Mouse (Mus musculus): ENCODE results near the gene Apol6. TPM values are rescaled to one million over a fixed set of nuclear protein-coding genes. Genes with fewer than 3 reads are reported as not detected.

Apol6 gene
- total and polyA plus RNA-seq, 3 experiments: 11.8 to 28.0 (median 17.5) TPM

Other genes with a start within 250 kb of the Apol6 start
- gene Zfp251, start 173.3 kb upstream of the Apol6 start, total RNA-seq (2021): 10 to 100 TPM; 12.3 to 23.9 TPM
- gene Zfp251, start 173.3 kb upstream of the Apol6 start, polyA plus RNA-seq (2012; rRNA removed): 10.5 and 10.9 TPM in 2 replicates
- gene Zfp7, start 165.5 kb upstream of the Apol6 start, total RNA-seq (2021): 1 to 10 TPM; 3.1 to 4.3 TPM
- 0.50 and 1.6 TPM in 2 replicates for gene Zfp7, start 165.5 kb upstream of the Apol6 start, polyA plus RNA-seq (2012; rRNA removed)
- gene Gm49527, start 165.4 kb upstream of the Apol6 start, total RNA-seq (2021): not detected
- gene Gm49527, start 165.4 kb upstream of the Apol6 start, polyA plus RNA-seq (2012; rRNA removed): 0.21 TPM in 1 of 2 replicates, not detected in the other
- gene Zfp647, start 119.3 kb upstream of the Apol6 start, total RNA-seq (2021): 1 to 10 TPM; 4.4 to 6.0 TPM
- gene Zfp647, start 119.3 kb upstream of the Apol6 start, polyA plus RNA-seq (2012; rRNA removed): 2.1 and 2.3 TPM in 2 replicates
- 10 to 100 TPM; 35.4 to 41.6 TPM for gene 1110038F14Rik, start 96.2 kb upstream of the Apol6 start, total RNA-seq (2021)
- gene 1110038F14Rik, start 96.2 kb upstream of the Apol6 start, polyA plus RNA-seq (2012; rRNA removed): 13.1 and 13.2 TPM in 2 replicates
- gene Mb, start 5.9 kb downstream of the Apol6 start, total RNA-seq (2021): 1 to 10 TPM in 1 of 2 experiments, not detected in 1; 1.8 TPM
- 0.46 TPM in 1 of 2 replicates, not detected in the other for gene Mb, start 5.9 kb downstream of the Apol6 start, polyA plus RNA-seq (2012; rRNA removed)